Mouse (Mus musculus): Measurements from ENCODE around the gene Cluap1. TPM values are rescaled to one million over a fixed set of nuclear protein-coding genes. Genes with fewer than 3 reads are reported as not detected.
A peak's percentile ranks its signal among the peaks of the same experiment; 100 is the strongest.
"Not testable (repeated sequence)": the region's sequence is repeated elsewhere in the genome, so short reads cannot be mapped to it uniquely, and the experiment has no call there.

The Cluap1 gene
- polyA plus RNA-seq, 2 experiments from 2014 or later: 32.5 to 39.8 TPM

DNA sequence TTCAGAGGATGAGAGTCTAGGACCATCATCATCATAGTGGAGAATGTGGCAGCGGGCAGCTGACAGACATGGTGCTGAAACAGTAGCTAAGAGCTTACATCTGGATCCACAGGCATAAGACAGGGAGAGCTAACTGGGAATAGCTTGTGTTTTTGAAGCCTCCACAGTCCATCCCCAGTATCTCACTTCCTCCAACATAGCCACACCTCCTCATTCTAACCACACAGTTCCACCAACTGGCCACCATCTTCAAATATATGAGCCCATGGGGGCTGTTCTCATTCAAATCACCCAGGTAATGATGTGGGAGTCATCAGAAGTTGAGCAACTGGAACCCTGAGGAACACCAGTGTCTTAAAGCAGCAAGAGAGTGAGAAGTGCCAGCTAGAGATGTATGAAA is 42.5 kb downstream of the Cluap1 start:
- ATAC-seq: no peak

DNA sequence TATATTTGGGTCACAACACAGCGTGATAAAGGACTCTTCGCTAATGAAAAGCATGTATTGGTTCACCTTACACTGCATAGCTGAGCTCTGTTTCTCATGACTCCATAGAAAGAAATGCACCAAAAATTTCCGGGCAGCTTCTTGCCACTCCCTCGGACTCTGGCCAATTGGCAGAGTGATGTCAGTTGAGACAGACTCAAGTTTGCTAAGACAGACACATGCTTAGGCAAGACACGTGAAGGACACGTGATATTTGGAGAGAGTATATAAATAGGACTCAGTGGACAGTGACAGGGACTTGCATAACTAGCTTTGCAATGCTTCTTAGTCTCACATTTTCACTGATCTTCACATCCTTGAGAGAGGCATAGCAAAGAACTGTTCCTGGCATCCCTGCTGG is 47.8 kb downstream of the Cluap1 start:
- ATAC-seq: no peak

DNA sequence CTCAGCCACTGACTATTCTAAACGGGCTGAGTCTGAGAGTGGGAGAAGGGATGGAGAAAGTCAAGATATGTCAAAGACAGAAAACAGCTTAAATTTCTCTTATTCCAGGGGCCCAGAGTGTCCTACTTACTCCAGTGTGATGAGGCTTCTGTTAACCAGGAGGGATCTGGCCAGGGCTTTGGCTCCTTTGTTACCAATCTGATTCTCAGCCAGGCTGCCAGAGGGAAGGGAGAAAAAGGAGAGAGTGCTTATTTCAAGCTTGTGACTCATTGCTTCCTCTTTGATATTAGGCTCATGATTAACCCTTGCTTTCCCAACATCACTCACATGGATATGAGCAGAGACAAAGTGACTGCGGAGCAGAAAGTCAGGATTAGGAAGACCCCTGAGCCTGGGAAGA is 50.7 kb downstream of the Cluap1 start:
- no peak for ATAC-seq

DNA sequence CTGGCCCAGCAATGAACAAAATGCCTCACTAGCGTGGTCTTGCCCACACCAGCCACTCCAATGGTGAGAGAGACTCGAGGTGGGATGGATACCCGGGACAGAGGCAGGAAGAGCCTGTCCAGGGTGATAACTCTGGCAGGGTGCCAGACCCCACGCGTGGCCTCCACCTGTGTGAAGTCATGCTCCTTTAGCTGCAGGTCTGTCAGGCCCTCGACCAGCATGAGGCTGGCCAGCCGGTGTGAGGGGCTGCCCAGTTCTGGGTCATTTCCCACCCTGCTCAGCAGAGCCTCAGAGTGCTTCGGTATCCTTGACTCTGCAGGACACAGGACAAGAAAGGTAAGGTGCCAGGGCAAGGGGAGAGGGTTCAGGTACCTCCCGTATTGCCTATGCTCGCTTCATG is 56.4 kb downstream of the Cluap1 start:
- no peak for ATAC-seq

DNA sequence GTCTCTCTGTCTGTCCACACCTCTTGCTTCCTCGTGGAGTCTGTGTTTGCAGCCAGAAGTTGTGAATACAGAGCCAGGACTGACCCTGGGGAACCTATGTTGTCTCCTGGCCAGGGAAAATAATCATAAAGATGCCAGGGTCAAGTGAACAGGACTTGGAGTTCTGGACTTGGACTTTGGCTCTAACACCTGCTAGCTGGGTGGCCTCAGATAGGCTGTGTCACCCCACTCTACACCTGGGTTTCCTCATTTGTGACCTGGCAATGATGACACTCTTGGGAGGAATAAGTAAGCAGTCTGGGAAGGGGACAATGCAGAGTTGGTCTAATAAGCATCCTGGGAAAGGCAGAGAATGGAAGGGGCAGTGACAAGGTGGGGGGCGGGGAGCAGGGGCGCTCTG is 56.9 kb downstream of the Cluap1 start:
- no peak for ATAC-seq

DNA sequence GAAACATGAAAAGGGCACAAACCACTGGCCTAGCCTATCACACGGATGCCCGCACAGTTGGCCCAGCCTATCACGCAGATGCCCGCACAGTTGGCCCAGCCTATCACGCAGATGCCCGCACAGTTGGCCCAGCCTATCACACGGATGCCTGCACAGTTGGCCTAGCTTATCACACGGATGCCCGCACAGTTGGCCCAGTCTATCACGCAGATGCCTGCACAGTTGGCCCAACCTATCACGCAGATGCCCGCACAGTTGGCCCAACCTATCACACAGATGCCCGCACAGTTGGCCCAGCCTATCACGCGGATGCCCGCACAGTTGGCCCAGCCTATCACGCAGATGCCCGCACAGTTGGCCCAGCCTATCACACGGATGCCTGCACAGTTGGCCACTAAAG is 65.9 kb downstream of the Cluap1 start:
- not testable (repeated sequence) for ATAC-seq

DNA sequence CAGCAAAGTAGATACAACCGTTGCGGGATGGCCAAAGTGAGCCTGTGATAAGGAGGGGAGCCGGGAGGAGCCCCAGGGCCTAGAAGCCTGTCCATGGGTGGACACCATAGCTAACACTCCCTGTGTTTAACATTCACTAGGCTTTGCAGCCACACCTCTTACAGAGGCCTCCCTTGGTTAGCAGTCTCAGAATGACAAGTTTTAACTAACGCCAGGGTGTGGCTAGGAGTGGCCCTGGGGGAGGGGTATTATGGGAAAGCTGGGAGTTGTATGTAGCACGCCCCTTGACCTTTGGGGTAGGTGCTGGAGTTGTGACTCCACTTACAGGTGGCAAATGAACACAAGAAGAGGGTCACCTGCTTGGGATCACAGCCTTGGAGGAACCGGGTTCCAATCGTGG is 67.1 kb downstream of the Cluap1 start:
- peak; percentile 10 for ATAC-seq

DNA sequence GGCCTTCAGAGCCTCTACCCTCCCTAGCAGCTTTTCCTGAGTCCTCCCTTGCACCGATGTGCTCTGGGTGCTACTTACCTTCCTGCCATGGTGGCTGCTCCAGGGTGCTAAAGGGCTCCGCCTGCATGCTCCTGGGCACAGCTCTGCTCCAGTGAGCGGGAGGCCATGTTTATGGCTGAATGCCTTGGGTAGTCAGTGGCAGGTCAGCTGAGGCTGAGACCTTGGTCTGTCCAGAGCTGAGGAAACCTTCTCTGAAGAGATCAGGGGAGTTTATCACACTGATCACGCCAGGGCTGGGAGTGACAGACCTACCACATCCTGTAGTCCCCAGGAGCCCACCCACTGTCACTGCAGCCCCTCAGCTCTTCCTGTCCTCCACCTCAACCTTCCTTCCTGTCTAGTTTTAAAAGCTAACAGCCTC is 67.7 kb downstream of the Cluap1 start, which contains the start of gene Nlrc3:
TSS of gene Nlrc3 (minus strand) at position 382 of the 421 bp plus-strand sequence.
- ATAC-seq: peak; percentile 95

DNA sequence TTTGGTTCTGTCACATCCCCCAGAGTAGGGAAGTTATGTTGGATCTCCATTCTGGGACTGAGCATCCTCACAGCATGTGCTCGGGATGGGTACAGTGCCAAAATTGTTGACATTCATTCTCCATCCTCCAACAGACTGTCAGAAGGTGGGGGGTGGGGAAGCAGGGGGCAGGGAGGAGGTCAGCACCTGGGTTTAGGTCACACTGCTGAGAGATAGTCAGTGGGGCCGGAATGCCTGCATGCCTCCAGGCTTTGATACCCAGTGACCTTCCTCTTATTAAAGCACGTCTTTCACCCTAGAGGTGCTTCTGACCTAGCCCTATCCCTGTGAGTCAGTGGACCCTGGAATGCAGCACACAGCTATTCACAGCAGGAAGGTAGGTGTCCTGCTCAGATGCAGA is 68.1 kb downstream of the Cluap1 start:
- ATAC-seq: no peak

DNA sequence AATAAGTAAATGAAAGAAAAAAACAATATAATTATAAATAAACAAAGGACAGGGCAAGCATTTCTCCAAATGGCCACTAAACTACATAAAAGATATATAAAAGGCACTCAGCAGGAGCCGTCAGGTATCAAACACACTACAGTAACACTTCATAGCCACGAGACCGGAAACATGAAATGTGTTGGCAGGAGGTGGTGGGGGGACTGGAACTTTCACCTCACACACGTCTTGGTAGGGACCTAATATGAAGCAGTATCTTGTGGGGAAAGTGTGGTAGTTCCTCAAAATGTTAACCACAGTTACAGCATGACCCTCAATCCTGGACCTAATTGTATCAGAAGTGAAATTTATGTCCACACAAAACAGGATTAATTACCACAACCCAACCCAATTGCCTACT is 73.6 kb downstream of the Cluap1 start:
- ATAC-seq: peak; percentile 60

DNA sequence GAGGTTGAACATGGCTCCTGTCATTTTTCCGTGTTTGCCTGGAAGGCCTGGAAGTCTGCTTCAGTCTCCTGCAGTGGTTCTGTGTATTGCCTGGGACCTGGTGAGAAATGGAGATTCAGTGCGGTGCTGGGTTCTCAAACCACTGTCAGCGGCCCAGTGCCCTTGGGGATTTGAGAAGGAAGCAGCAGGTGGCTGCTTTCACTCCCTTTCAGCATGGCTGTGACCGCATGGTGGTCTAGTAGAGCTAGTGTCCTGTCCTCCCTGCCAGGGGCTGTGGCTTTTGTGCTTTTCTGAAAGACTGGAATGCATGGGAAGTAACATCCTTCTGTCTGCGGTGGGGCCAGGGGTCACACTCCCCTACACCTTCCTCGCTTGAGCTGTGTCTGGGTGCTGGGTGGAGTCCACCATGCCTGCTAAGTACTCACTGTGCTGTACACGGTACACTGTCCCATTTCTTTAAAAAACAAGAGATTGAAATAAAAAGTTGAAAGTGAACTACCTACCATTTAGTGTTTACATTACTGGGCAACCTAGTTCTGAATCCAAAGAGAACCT is 74.6 kb downstream of the Cluap1 start:
- no peak for ATAC-seq

DNA sequence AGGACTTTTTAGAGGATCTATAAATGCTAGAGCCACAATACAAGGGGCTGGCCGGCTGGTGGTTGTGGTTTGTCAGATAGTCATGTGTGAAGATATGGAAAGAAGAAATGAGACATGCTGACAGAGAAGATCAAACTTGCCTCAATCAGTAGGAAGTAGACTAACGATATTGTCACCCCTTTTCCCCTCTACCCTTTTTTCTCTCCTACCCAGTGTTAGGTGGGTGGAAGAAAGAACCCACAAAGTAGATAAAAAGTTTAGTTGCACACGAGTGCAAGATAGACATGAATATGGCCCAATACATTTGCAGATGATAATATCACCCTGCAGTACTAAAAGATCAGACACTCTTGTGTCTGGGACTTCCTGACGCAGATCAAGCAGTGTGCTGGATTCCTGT is 79.8 kb downstream of the Cluap1 start:
- ATAC-seq: no peak

Other genes starting within 250 kb of the Cluap1 start
- under 1 TPM in 1 of 2 experiments, not detected in 1; 0.41 TPM for gene Mefv, start 190.7 kb upstream of the Cluap1 start, polyA plus RNA-seq (2017; shearing (Covaris generic))
- gene Zfp263, start 164.7 kb upstream of the Cluap1 start, polyA plus RNA-seq (2017; shearing (Covaris generic)): 100 to 1,000 TPM in 1 of 2 experiments, 10 to 100 TPM in 1; 89.9 to 185 TPM
- under 1 TPM in 1 of 2 experiments, not detected in 1; 0.28 TPM for gene Olfr15, start 77.9 kb upstream of the Cluap1 start, polyA plus RNA-seq (2017; shearing (Covaris generic))
- under 1 TPM; 0.58 to 0.67 TPM for gene Zfp174, start 61.5 kb upstream of the Cluap1 start, polyA plus RNA-seq (2017; shearing (Covaris generic))
- gene Naa60, start 36.4 kb upstream of the Cluap1 start, polyA plus RNA-seq (2017; shearing (Covaris generic)): 100 to 1,000 TPM; 103 to 155 TPM
- 10 to 100 TPM; 10.4 to 14.0 TPM for gene Zfp597, start 24.2 kb upstream of the Cluap1 start, polyA plus RNA-seq (2017; shearing (Covaris generic))
- gene Gm20695, start 24.2 kb upstream of the Cluap1 start, polyA plus RNA-seq (2017; shearing (Covaris generic)): 1 to 10 TPM; 1.3 to 6.8 TPM
- gene 1700037C18Rik, start 112 bp upstream of the Cluap1 start, polyA plus RNA-seq (2017; shearing (Covaris generic)): 10 to 100 TPM; 10.3 to 11.6 TPM
- 10 to 100 TPM; 56.1 to 73.3 TPM for gene Nlrc3, start 67.8 kb downstream of the Cluap1 start, polyA plus RNA-seq (2017; shearing (Covaris generic))
- 10 to 100 TPM; 15.2 to 26.6 TPM for gene Slx4, start 95.0 kb downstream of the Cluap1 start, polyA plus RNA-seq (2017; shearing (Covaris generic))
- 10 to 100 TPM in 1 of 2 experiments, 1 to 10 TPM in 1; 5.4 to 10.7 TPM for gene Dnase1, start 128.1 kb downstream of the Cluap1 start, polyA plus RNA-seq (2017; shearing (Covaris generic))
- gene Trap1, start 169.0 kb downstream of the Cluap1 start, polyA plus RNA-seq (2017; shearing (Covaris generic)): 100 to 1,000 TPM in 1 of 2 experiments, 10 to 100 TPM in 1; 66.6 to 101 TPM